Mouse (Mus musculus) kidney, embryonic 15.5 days (tissue): ENCODE measurements at regions not wholly inside any gene's neighbourhood (a gene's known extent, or its start where the extent isn't known, plus 50 kb on each side); places are given as distances from the start of the nearest gene placed in this dataset.
"Not testable (repeated sequence)": the region's sequence is repeated elsewhere in the genome, so short reads cannot be mapped to it uniquely, and the experiment has no call there.

Experiments
- ATAC-seq: fragments of 200-750 bp; cut with Nextera tagmentation; replicated peaks from 2 replicates; pipeline ENCODE4 v1.8.0; 2017; ENCODE audit warnings: moderate TSS enrichment; ENCODE audit not compliant: low FRiP score
- H3K27ac ChIP-seq: fragments of 300-500 bp; sonication (generic); 2 replicates; pipeline ENCODE4 v1.5.1; 2015; ENCODE audit warnings: mild to moderate bottlenecking, inconsistent platforms
- H3K27me3 ChIP-seq: fragments of 300-500 bp; sonication (generic); 2 replicates; pipeline ENCODE4 v1.6.1; 2015; ENCODE audit warnings: inconsistent platforms
- H3K36me3 ChIP-seq: fragments of 300-500 bp; sonication (generic); 2 replicates; pipeline ENCODE4 v1.6.1; 2015; ENCODE audit warnings: inconsistent platforms
- H3K4me1 ChIP-seq: fragments of 300-500 bp; sonication (generic); 2 replicates; pipeline ENCODE4 v1.6.1; 2015; ENCODE audit warnings: inconsistent platforms
- H3K4me2 ChIP-seq: fragments of 300-500 bp; sonication (generic); 2 replicates; pipeline ENCODE4 v1.6.1; 2015; ENCODE audit warnings: moderate library complexity, mild to moderate bottlenecking, inconsistent platforms
- H3K4me3 ChIP-seq: fragments of 300-500 bp; sonication (generic); replicated peaks from 2 replicates; pipeline ENCODE4 v1.5.1; 2015; ENCODE audit warnings: mild to moderate bottlenecking, inconsistent platforms
- H3K9ac ChIP-seq: fragments of 300-500 bp; sonication (generic); 2 replicates; pipeline ENCODE4 v1.6.1; 2015; ENCODE audit warnings: mild to moderate bottlenecking, inconsistent platforms
- H3K9me3 ChIP-seq: fragments of 300-500 bp; sonication (generic); replicated peaks from 2 replicates; pipeline ENCODE4 v1.6.1; 2016; ENCODE audit warnings: inconsistent platforms
- WGBS: fragments of 180-500 bp; shearing (Covaris S2); methylation state at CpG from one replicate; pipeline ENCODE4 v1.1.7; 2015; ENCODE audit warnings: mixed read lengths; 5-methylcytosine and 5-hydroxymethylcytosine counted together

DNA sequence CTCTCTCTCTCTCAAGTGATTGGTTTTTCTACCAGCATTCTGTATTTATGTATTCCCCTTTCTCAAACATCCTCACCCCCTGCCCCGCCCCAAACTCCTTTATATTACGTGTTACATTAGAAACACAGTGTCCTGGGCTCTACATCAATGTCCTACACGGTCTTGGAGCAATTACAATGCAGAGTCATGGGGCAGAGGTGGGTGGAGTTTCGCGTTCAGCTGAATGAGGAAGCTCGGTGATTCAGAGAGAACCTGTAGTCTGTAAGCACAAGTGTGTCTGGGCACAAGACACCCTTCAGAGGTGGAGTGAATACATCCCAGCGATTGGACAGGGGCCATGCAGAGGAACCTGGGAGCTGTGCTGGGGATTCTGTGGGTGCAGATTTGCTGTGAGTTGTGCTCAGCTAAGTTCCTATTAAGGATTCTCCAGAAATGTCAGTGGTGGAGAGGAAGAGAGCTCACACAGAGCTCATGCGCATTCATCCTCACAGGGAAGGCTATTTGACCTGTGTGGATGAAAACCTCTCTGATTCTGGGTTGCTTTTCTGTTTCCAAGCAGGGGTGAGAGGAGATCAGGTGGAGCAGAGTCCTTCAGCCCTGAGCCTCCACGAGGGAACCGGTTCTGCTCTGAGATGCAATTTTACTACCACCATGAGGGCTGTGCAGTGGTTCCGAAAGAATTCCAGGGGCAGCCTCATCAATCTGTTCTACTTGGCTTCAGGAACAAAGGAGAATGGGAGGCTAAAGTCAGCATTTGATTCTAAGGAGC lies 806.4 kb upstream of the Olfr1507 start:
- not testable (repeated sequence) for H3K4me3 ChIP-seq, H3K4me2 ChIP-seq, H3K9ac ChIP-seq, H3K36me3 ChIP-seq, H3K27me3 ChIP-seq, H3K9me3 ChIP-seq, ATAC-seq, H3K4me1 ChIP-seq, H3K27ac ChIP-seq
- no CpG with 5 or more reads among the region's 11 CpGs for whole genome bisulfite sequencing

DNA sequence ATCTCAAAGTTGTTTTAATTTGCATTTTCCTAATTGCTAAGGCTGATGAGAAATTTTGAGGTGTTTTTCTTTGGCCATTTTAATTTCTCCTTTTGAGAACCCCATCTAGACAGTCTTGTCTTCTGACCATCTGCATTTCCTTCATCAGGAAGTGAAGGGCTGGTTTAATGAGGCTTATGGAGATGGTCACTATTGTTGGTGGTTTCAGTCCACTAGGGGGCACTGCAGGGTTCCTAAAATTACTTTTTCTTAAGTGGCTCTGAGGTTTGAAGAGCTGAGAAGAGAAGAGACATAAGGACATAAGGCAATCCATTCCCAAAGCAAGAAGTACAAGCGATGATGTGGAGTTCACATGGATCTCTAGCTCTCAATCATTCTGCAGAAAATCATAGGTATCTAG lies 805.6 kb upstream of the Olfr1507 start:
- H3K27ac ChIP-seq, H3K36me3 ChIP-seq, H3K4me1 ChIP-seq, H3K9ac ChIP-seq, ATAC-seq, H3K27me3 ChIP-seq, H3K9me3 ChIP-seq, H3K4me3 ChIP-seq, H3K4me2 ChIP-seq: not testable (repeated sequence)
- 86% methylated on average over 1 of the region's 1 CpGs for WGBS

- H3K4me3 ChIP-seq, H3K27ac ChIP-seq, H3K4me1 ChIP-seq, ATAC-seq, H3K27me3 ChIP-seq, H3K36me3 ChIP-seq, H3K9me3 ChIP-seq, H3K4me2 ChIP-seq, H3K9ac ChIP-seq: not testable (repeated sequence)
- whole genome bisulfite sequencing: no CpG with 5 or more reads among the region's 5 CpGs
Measured at GRCm38 (mm10) chr14:53299735-53300134, 804.2 kb upstream of the Olfr1507 start.

- H3K9ac ChIP-seq, ATAC-seq, H3K4me3 ChIP-seq, H3K36me3 ChIP-seq, H3K4me2 ChIP-seq, H3K9me3 ChIP-seq, H3K27ac ChIP-seq, H3K4me1 ChIP-seq, H3K27me3 ChIP-seq: not testable (repeated sequence)
- no CpG with 5 or more reads among the region's 12 CpGs for WGBS
Measured at GRCm38 (mm10) chr14:53283350-53284141, 788.0 kb upstream of the Olfr1507 start.

- not testable (repeated sequence) for H3K36me3 ChIP-seq, H3K9me3 ChIP-seq, H3K27me3 ChIP-seq, ATAC-seq, H3K4me1 ChIP-seq, H3K27ac ChIP-seq, H3K9ac ChIP-seq, H3K4me3 ChIP-seq, H3K4me2 ChIP-seq
- WGBS: 78% methylated on average over 3 of the region's 4 CpGs
Measured at GRCm38 (mm10) chr14:53273218-53273617, 777.7 kb upstream of the Olfr1507 start.

DNA sequence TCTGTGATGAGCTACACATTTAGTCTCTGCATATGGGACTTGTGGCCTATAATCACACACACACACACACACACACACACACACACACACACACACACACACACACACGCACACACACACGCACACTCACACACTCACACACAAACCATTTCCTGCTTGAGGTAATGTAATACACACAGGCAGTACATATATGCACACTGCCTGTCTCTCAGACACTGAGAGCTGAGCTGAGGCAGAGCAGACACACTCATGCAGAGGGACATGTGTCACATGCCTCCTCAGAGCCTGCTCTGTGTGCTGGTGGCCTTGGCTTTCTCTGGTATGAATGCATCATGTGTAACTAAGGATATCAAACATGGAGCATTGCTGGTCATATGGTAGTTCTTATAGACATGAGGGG lies 772.1 kb upstream of the Olfr1507 start:
- H3K36me3 ChIP-seq, H3K4me1 ChIP-seq, H3K9me3 ChIP-seq, H3K27ac ChIP-seq, H3K27me3 ChIP-seq, ATAC-seq, H3K9ac ChIP-seq, H3K4me3 ChIP-seq, H3K4me2 ChIP-seq: not testable (repeated sequence)
- WGBS: 80% methylated on average over 1 of the region's 2 CpGs

DNA sequence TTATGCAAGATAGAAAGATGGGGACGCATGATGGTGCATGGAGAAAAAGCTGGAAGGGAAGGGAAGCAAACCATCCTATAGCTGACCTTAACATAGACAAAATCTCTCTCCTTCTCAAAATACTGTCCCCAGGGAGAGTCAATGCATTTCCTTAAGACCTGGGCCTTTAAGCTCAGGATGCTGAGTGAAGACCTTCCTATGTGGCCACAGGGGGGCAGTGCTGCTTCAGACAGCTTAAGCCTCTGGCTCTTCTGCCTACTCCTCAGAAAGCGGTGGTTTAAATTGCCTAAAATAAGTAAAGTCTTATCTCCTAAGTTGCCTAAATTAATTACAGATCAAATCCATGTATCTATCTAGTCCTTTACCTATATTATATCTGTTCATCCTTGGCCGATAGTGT lies 760.4 kb upstream of the Olfr1507 start:
- H3K4me1 ChIP-seq, H3K4me2 ChIP-seq, ATAC-seq, H3K36me3 ChIP-seq, H3K4me3 ChIP-seq, H3K9ac ChIP-seq, H3K27ac ChIP-seq, H3K9me3 ChIP-seq, H3K27me3 ChIP-seq: not testable (repeated sequence)
- WGBS: no CpG with 5 or more reads among the region's 3 CpGs

GRCm38 (mm10) chr14:53253470-53253869 lies 757.9 kb upstream of the Olfr1507 start:
- not testable (repeated sequence) for H3K36me3 ChIP-seq, H3K4me1 ChIP-seq, H3K27me3 ChIP-seq, ATAC-seq, H3K4me3 ChIP-seq, H3K4me2 ChIP-seq, H3K9ac ChIP-seq, H3K9me3 ChIP-seq, H3K27ac ChIP-seq

DNA sequence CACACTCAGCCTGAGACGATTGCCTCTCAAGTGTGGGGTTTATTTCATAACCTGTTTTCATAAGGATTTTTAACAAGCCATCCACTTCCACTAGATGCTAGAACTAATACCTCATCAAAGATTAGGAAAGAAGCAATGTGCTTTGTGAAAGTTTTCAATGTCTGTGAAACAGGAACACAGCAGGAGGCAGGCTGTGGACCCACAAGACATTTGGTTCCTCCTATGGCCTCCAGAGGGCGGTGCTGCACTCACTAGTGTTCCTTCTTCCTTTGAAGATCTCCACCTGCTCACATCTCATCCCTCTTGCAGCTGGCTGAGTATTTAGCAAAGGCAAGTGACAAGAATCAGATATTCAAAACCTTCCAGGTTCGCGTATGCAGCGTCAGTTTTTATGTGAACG lies 735.6 kb upstream of the Olfr1507 start:
- not testable (repeated sequence) for H3K27me3 ChIP-seq, H3K4me2 ChIP-seq, H3K4me1 ChIP-seq, ATAC-seq, H3K36me3 ChIP-seq, H3K9me3 ChIP-seq, H3K27ac ChIP-seq, H3K9ac ChIP-seq, H3K4me3 ChIP-seq
- WGBS: no CpG with 5 or more reads among the region's 6 CpGs

DNA sequence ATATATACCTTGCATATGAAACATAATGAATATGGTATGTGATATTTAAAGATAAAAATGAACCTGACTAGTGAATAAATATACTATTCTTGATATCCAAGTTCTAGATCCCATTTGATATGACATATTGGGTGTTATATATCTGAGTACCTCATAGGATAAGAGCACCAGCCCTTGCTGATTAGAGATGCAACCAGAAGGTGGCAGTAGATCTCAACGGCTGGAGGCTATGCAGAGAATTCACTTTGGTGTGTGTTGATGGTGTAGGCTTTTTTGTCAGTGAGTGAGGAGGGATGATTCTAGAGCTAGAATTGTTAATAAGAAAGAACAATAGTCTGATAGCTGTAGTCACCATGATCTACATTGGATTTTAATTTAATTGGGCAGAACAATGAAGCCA lies 729.2 kb upstream of the Olfr1507 start:
- not testable (repeated sequence) for H3K4me3 ChIP-seq, H3K27me3 ChIP-seq, H3K27ac ChIP-seq, ATAC-seq, H3K4me1 ChIP-seq, H3K4me2 ChIP-seq, H3K9ac ChIP-seq, H3K9me3 ChIP-seq, H3K36me3 ChIP-seq
- no CpG with 5 or more reads among the region's 1 CpGs for WGBS

GRCm38 (mm10) chr14:53210554-53210953 lies 715.0 kb upstream of the Olfr1507 start:
- not testable (repeated sequence) for H3K9me3 ChIP-seq, H3K27ac ChIP-seq, H3K9ac ChIP-seq, H3K4me1 ChIP-seq, H3K4me2 ChIP-seq, H3K36me3 ChIP-seq, H3K27me3 ChIP-seq, H3K4me3 ChIP-seq, ATAC-seq
- WGBS: no CpG with 5 or more reads among the region's 3 CpGs

GRCm38 (mm10) chr14:53209258-53209657 lies 713.7 kb upstream of the Olfr1507 start:
- not testable (repeated sequence) for H3K27ac ChIP-seq, H3K4me2 ChIP-seq, H3K4me1 ChIP-seq, H3K36me3 ChIP-seq, H3K9ac ChIP-seq, H3K4me3 ChIP-seq, ATAC-seq, H3K27me3 ChIP-seq, H3K9me3 ChIP-seq

- H3K9me3 ChIP-seq, H3K36me3 ChIP-seq, H3K4me2 ChIP-seq, H3K27me3 ChIP-seq, H3K4me1 ChIP-seq, H3K4me3 ChIP-seq, H3K9ac ChIP-seq, H3K27ac ChIP-seq, ATAC-seq: not testable (repeated sequence)
- WGBS: no CpG with 5 or more reads among the region's 3 CpGs
Measured at GRCm38 (mm10) chr14:53190931-53191330, 695.4 kb upstream of the Olfr1507 start.
